ENCODE assay signal across 22 mouse cellular contexts in the genomic region with DNA sequence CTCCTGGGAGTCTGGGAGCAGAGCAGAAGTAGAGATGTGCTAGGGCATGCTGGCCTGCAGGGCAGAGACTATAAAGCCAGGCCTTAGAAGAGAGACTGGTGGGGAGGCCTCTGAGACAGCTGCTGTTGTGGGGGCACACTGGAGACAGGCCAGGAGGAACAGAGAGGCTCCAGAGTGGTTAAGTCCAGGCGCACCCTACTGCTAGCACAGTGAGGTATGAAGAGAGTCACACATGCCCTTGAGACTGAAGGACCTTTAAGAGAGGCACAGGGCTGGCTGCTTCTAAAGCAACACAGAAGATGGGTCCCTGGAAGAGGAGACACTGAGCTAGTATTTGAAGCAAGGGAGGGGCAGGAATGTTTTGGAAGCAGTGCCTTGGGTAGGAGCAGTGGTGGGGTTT.
DNase-seq lines count a peak whose midpoint lies in the region; ATAC-seq and TF ChIP-seq lines count a peak whose summit lies in the region.
"Had no signal": no experiment of that assay in that cellular context is flagged by ENCODE, and none has a peak within 500 bp of the region (broad histone marks: within the 10 kb centered on the region; RNA-seq: fewer than 3 reads in every experiment).

No protein-coding gene starts in this region.

- no peak for DNase-seq in heart, adult 11 months
- peak; percentile 22 for DNase-seq in lung, postnatal 36 days
- DNase-seq in lung, postnatal 14 days = no peak
- no peak for DNase-seq in embryonic facial prominence, embryonic 14.5 days (ENCODE audit: low spot score)
- no peak for DNase-seq in limb, embryonic 14.5 days (ENCODE audit: low spot score)
- DNase-seq: cerebellum, adult 11 months; cerebellum, postnatal 14 days; embryo, embryonic 11 days; gastrocnemius, postnatal 25 days; kidney, adult 9 months; kidney, postnatal 4 days; layer of hippocampus, adult 9-11 months; retina, postnatal 1 day; right cerebral cortex, postnatal 4 days; thymus, adult 2 months had no signal

- no peak overlapping the region for H3K4me2 ChIP-seq in heart, embryonic 16.5 days (ENCODE audit: low read depth, low read length)
- H3K4me2 ChIP-seq in embryonic facial prominence, embryonic 14.5 days (ENCODE audit: low read depth, low read length) = no peak overlapping the region
- H3K4me2 ChIP-seq in limb, embryonic 14.5 days (replicated peaks; ENCODE audit: low read depth, low read length, severe bottlenecking) = no peak overlapping the region
- H3K4me2 ChIP-seq: forebrain, embryonic 15.5 days; heart, embryonic 11.5 days; liver, embryonic 11.5 days had no signal

- H3K27me3 ChIP-seq in heart, embryonic 16.5 days (ENCODE audit: control insufficient read depth, insufficient read depth, low read length) = no peaks in the 10 kb centered on the region
- H3K27me3 ChIP-seq in embryonic facial prominence, embryonic 14.5 days (replicated peaks; ENCODE audit: control insufficient read depth, insufficient read depth, low read length) = no peaks in the 10 kb centered on the region
- H3K27me3 ChIP-seq in limb, embryonic 14.5 days (ENCODE audit: control insufficient read depth, insufficient read depth, low read length) = no peaks in the 10 kb centered on the region
- H3K27me3 ChIP-seq: forebrain, embryonic 15.5 days had no signal

- no peak for TF ChIP-seq POLR2A in limb, embryonic 14.5 days (IDR thresholded peaks at IDR 0.05; ENCODE audit: borderline replicate concordance, extremely low read depth, insufficient read depth, insufficient read length)

- peaks cover 28% of the 10 kb centered on the region for H3K4me1 ChIP-seq in heart, embryonic 16.5 days (ENCODE audit: control insufficient read depth, insufficient read depth, low read length)
- peaks cover 27% of the 10 kb centered on the region for H3K4me1 ChIP-seq in embryonic facial prominence, embryonic 14.5 days (ENCODE audit: control insufficient read depth, insufficient read depth, low read length)
- H3K4me1 ChIP-seq in limb, embryonic 14.5 days (ENCODE audit: control insufficient read depth, insufficient read depth, low read length) = peaks cover 20% of the 10 kb centered on the region
- H3K4me1 ChIP-seq: megakaryocyte, embryonic 14.5 days had no signal

- H3K36me3 ChIP-seq in heart, embryonic 16.5 days (ENCODE audit: control insufficient read depth, insufficient read depth) = no peaks in the 10 kb centered on the region
- H3K36me3 ChIP-seq in embryonic facial prominence, embryonic 14.5 days (ENCODE audit: control insufficient read depth, insufficient read depth, low read length) = no peaks in the 10 kb centered on the region
- H3K36me3 ChIP-seq in limb, embryonic 14.5 days (ENCODE audit: control insufficient read depth, insufficient read depth, low read length) = no peaks in the 10 kb centered on the region
- H3K36me3 ChIP-seq: forebrain, embryonic 15.5 days had no signal

- no peaks in the 10 kb centered on the region for H3K9me3 ChIP-seq in heart, embryonic 16.5 days (replicated peaks; ENCODE audit: control insufficient read depth, low read length)
- H3K9me3 ChIP-seq in embryonic facial prominence, embryonic 14.5 days (ENCODE audit: control insufficient read depth, low read length) = no peaks in the 10 kb centered on the region
- H3K9me3 ChIP-seq in limb, embryonic 14.5 days (ENCODE audit: control insufficient read depth, low read length) = no peaks in the 10 kb centered on the region
- H3K9me3 ChIP-seq: forebrain, embryonic 15.5 days; megakaryocyte, embryonic 14.5 days had no signal

- peak overlapping the region; percentile 2; the same call in 1 of the 2 replicates for H3K27ac ChIP-seq in heart, embryonic 16.5 days (ENCODE audit: low read length)
- peak overlapping the region; percentile 74 for H3K27ac ChIP-seq in embryonic facial prominence, embryonic 14.5 days (replicated peaks; ENCODE audit: low read depth, low read length)
- peak overlapping the region; percentile 27; the same call in 1 of the 2 replicates for H3K27ac ChIP-seq in limb, embryonic 14.5 days (replicated peaks; ENCODE audit: low read depth, low read length)
- H3K27ac ChIP-seq: forebrain, embryonic 15.5 days had no signal

- peak overlapping the region; percentile 4; the same call in 1 of the 2 replicates for H3K9ac ChIP-seq in heart, embryonic 16.5 days (ENCODE audit: low read length)
- H3K9ac ChIP-seq in embryonic facial prominence, embryonic 14.5 days (ENCODE audit: low read depth, low read length) = no peak overlapping the region
- H3K9ac ChIP-seq in limb, embryonic 14.5 days (ENCODE audit: low read depth, low read length, severe bottlenecking) = no peak overlapping the region
- H3K9ac ChIP-seq: forebrain, embryonic 15.5 days had no signal

- no peak overlapping the region for H3K4me3 ChIP-seq in heart, embryonic 16.5 days (ENCODE audit: low read length)
- H3K4me3 ChIP-seq in embryonic facial prominence, embryonic 14.5 days (ENCODE audit: low read depth, low read length) = no peak overlapping the region
- H3K4me3 ChIP-seq in limb, embryonic 14.5 days (replicated peaks; ENCODE audit: low read length) = no peak overlapping the region
- H3K4me3 ChIP-seq: forebrain, embryonic 15.5 days; megakaryocyte, embryonic 14.5 days had no signal

- 50% methylated on average over 1 of the region's 1 CpGs for WGBS in heart, embryonic 16.5 days
- WGBS in embryonic facial prominence, embryonic 14.5 days = 77% methylated on average over 1 of the region's 1 CpGs
- 55% methylated on average over 1 of the region's 1 CpGs for WGBS in limb, embryonic 14.5 days

- no peak for ATAC-seq in heart, embryonic 16.5 days (replicated peaks; ENCODE audit: extremely low read depth, insufficient read depth, low FRiP score)
- no peak for ATAC-seq in embryonic facial prominence, embryonic 14.5 days (ENCODE audit: low read depth)
- ATAC-seq in limb, embryonic 14.5 days (ENCODE audit: low FRiP score, low read depth) = no peak
- no peak for ATAC-seq in inflammation-experienced regulatory T-cells, adult 6 months
- ATAC-seq in megakaryocyte-erythroid progenitor cell, adult 5-6 weeks (replicated peaks; ENCODE audit: low FRiP score, low TSS enrichment, poor library complexity, severe bottlenecking) = no peak
- ATAC-seq: forebrain, embryonic 15.5 days had no signal

Comparison
In these comparisons a context has a peak if more than half of its experiments do, and no peak if none do; other contexts are left out.
1. H3K27ac ChIP-seq: peak in every context shown above with its lines; median percentile 74 in embryonic facial prominence, embryonic 14.5 days; 27 in limb, embryonic 14.5 days; 2 in heart, embryonic 16.5 days.